Mouse (Mus musculus): ENCODE data around the gene Pgam2.

The Pgam2 gene

GRCm38 (mm10) chr11:5802005-5802404 lies 1.5 kb downstream of the Pgam2 start:
- H3K4me1 ChIP-seq (replicated peaks; ENCODE audit: low read depth, low read length): peaks cover 72% of the 10 kb centered on the region
- no peak for TF ChIP-seq CTCF (conservative IDR thresholded peaks at IDR 0.05; ENCODE audit: low read length)
- no peak for TF ChIP-seq NANOG (IDR thresholded peaks at IDR 0.05; ENCODE audit: borderline replicate concordance, low read length)
- no peak for TF ChIP-seq POU5F1 (IDR thresholded peaks at IDR 0.05; ENCODE audit: borderline replicate concordance, low read length)
- H3K36me3 ChIP-seq (ENCODE audit: insufficient read depth, low read length): peaks cover 49% of the 10 kb centered on the region
- H3K4me3 ChIP-seq (replicated peaks; ENCODE audit: low read length): peak overlapping the region; percentile 66; the same call in 1 of the 2 replicates
- no peaks in the 10 kb centered on the region for H3K9me3 ChIP-seq (ENCODE audit: low read length)
- no peaks in the 10 kb centered on the region for H3K27me3 ChIP-seq (ENCODE audit: insufficient read depth, low read length)

GRCm38 (mm10) chr11:5801511-5801910 lies 2.0 kb downstream of the Pgam2 start:
- peak overlapping the region; percentile 26; the same call in 1 of the 2 replicates for H3K4me3 ChIP-seq (replicated peaks; ENCODE audit: low read length)
- peaks cover 76% of the 10 kb centered on the region for H3K4me1 ChIP-seq (replicated peaks; ENCODE audit: low read depth, low read length)
- no peaks in the 10 kb centered on the region for H3K9me3 ChIP-seq (ENCODE audit: low read length)
- no peaks in the 10 kb centered on the region for H3K27me3 ChIP-seq (ENCODE audit: insufficient read depth, low read length)
- no peak for TF ChIP-seq CTCF (conservative IDR thresholded peaks at IDR 0.05; ENCODE audit: low read length)
- no peak for TF ChIP-seq NANOG (IDR thresholded peaks at IDR 0.05; ENCODE audit: borderline replicate concordance, low read length)
- TF ChIP-seq POU5F1 (IDR thresholded peaks at IDR 0.05; ENCODE audit: borderline replicate concordance, low read length): no peak
- H3K36me3 ChIP-seq (ENCODE audit: insufficient read depth, low read length): peaks cover 54% of the 10 kb centered on the region

- peaks cover 92% of the 10 kb centered on the region for H3K4me1 ChIP-seq (replicated peaks; ENCODE audit: low read depth, low read length)
- H3K27me3 ChIP-seq (ENCODE audit: insufficient read depth, low read length): no peaks in the 10 kb centered on the region
- H3K4me3 ChIP-seq (replicated peaks; ENCODE audit: low read length): no peak overlapping the region
- H3K36me3 ChIP-seq (ENCODE audit: insufficient read depth, low read length): peaks cover 70% of the 10 kb centered on the region
- no peaks in the 10 kb centered on the region for H3K9me3 ChIP-seq (ENCODE audit: low read length)
- TF ChIP-seq NANOG (IDR thresholded peaks at IDR 0.05; ENCODE audit: borderline replicate concordance, low read length) (no peak), CTCF (conservative IDR thresholded peaks at IDR 0.05; ENCODE audit: low read length) (no peak), POU5F1 (IDR thresholded peaks at IDR 0.05; ENCODE audit: borderline replicate concordance, low read length) (no peak)
Measured at GRCm38 (mm10) chr11:5799621-5800490, 3.7 kb downstream of the Pgam2 start.

GRCm38 (mm10) chr11:5797928-5798327 lies 5.6 kb downstream of the Pgam2 start:
- Histone ChIP-seq H3K27me3 (ENCODE audit: insufficient read depth, low read length) (no peaks in the 10 kb centered on the region), H3K4me3 (replicated peaks; ENCODE audit: low read length) (peak overlapping the region; percentile 58), H3K36me3 (ENCODE audit: insufficient read depth, low read length) (peaks cover 90% of the 10 kb centered on the region), H3K9me3 (ENCODE audit: low read length) (no peaks in the 10 kb centered on the region), H3K4me1 (replicated peaks; ENCODE audit: low read depth, low read length) (peaks cover 88% of the 10 kb centered on the region)
- TF ChIP-seq CTCF (conservative IDR thresholded peaks at IDR 0.05; ENCODE audit: low read length): no peak
- no peak for TF ChIP-seq POU5F1 (IDR thresholded peaks at IDR 0.05; ENCODE audit: borderline replicate concordance, low read length)
- no peak for TF ChIP-seq NANOG (IDR thresholded peaks at IDR 0.05; ENCODE audit: borderline replicate concordance, low read length)

- TF ChIP-seq CTCF (conservative IDR thresholded peaks at IDR 0.05; ENCODE audit: low read length) (no peak), NANOG (IDR thresholded peaks at IDR 0.05; ENCODE audit: borderline replicate concordance, low read length) (no peak), POU5F1 (IDR thresholded peaks at IDR 0.05; ENCODE audit: borderline replicate concordance, low read length) (no peak)
Measured at GRCm38 (mm10) chr11:5797371-5797770, 6.2 kb downstream of the Pgam2 start.

GRCm38 (mm10) chr11:5796939-5797338 lies 6.6 kb downstream of the Pgam2 start:
- Histone ChIP-seq H3K27me3 (ENCODE audit: insufficient read depth, low read length) (no peaks in the 10 kb centered on the region), H3K4me1 (replicated peaks; ENCODE audit: low read depth, low read length) (peaks cover 86% of the 10 kb centered on the region), H3K9me3 (ENCODE audit: low read length) (no peaks in the 10 kb centered on the region), H3K4me3 (replicated peaks; ENCODE audit: low read length) (peak overlapping the region; percentile 58), H3K36me3 (ENCODE audit: insufficient read depth, low read length) (peaks cover 99% of the 10 kb centered on the region)
- no peak for TF ChIP-seq NANOG (IDR thresholded peaks at IDR 0.05; ENCODE audit: borderline replicate concordance, low read length)
- no peak for TF ChIP-seq POU5F1 (IDR thresholded peaks at IDR 0.05; ENCODE audit: borderline replicate concordance, low read length)
- no peak for TF ChIP-seq CTCF (conservative IDR thresholded peaks at IDR 0.05; ENCODE audit: low read length)

More at GRCm38 (mm10) chr11:5797371-5797770, 6.2 kb downstream of the Pgam2 start:
- no peaks in the 10 kb centered on the region for H3K9me3 ChIP-seq (ENCODE audit: low read length)
- peak overlapping the region; percentile 58 for H3K4me3 ChIP-seq (replicated peaks; ENCODE audit: low read length)
- H3K27me3 ChIP-seq (ENCODE audit: insufficient read depth, low read length): no peaks in the 10 kb centered on the region
- H3K4me1 ChIP-seq (replicated peaks; ENCODE audit: low read depth, low read length): peaks cover 87% of the 10 kb centered on the region
- H3K36me3 ChIP-seq (ENCODE audit: insufficient read depth, low read length): peaks cover 95% of the 10 kb centered on the region

- no peak for TF ChIP-seq POU5F1 (IDR thresholded peaks at IDR 0.05; ENCODE audit: borderline replicate concordance, low read length)
- no peak for TF ChIP-seq NANOG (IDR thresholded peaks at IDR 0.05; ENCODE audit: borderline replicate concordance, low read length)
- TF ChIP-seq CTCF (conservative IDR thresholded peaks at IDR 0.05; ENCODE audit: low read length): no peak
- peaks cover 100% of the 10 kb centered on the region for H3K36me3 ChIP-seq (ENCODE audit: insufficient read depth, low read length)
- H3K4me1 ChIP-seq (replicated peaks; ENCODE audit: low read depth, low read length): peaks cover 78% of the 10 kb centered on the region
- no peaks in the 10 kb centered on the region for H3K27me3 ChIP-seq (ENCODE audit: insufficient read depth, low read length)
- no peaks in the 10 kb centered on the region for H3K9me3 ChIP-seq (ENCODE audit: low read length)
- H3K4me3 ChIP-seq (replicated peaks; ENCODE audit: low read length): no peak overlapping the region; the same call in 1 of the 2 replicates
Measured at GRCm38 (mm10) chr11:5795706-5796105, 7.8 kb downstream of the Pgam2 start.

- Histone ChIP-seq H3K36me3 (ENCODE audit: insufficient read depth, low read length) (peaks cover 100% of the 10 kb centered on the region), H3K4me3 (replicated peaks; ENCODE audit: low read length) (no peak overlapping the region), H3K4me1 (replicated peaks; ENCODE audit: low read depth, low read length) (peaks cover 79% of the 10 kb centered on the region), H3K9me3 (ENCODE audit: low read length) (no peaks in the 10 kb centered on the region), H3K27me3 (ENCODE audit: insufficient read depth, low read length) (no peaks in the 10 kb centered on the region)
- TF ChIP-seq POU5F1 (IDR thresholded peaks at IDR 0.05; ENCODE audit: borderline replicate concordance, low read length) (no peak), NANOG (IDR thresholded peaks at IDR 0.05; ENCODE audit: borderline replicate concordance, low read length) (no peak), CTCF (conservative IDR thresholded peaks at IDR 0.05; ENCODE audit: low read length) (no peak)
Measured at GRCm38 (mm10) chr11:5795290-5795689, 8.2 kb downstream of the Pgam2 start.
